Mouse (Mus musculus) heart, postnatal 0 days (tissue): ENCODE measurements at regions not wholly inside any gene's neighbourhood (a gene's known extent, or its start where the extent isn't known, plus 50 kb on each side); places are given as distances from the start of the nearest gene placed in this dataset.
"Not testable (repeated sequence)": the region's sequence is repeated elsewhere in the genome, so short reads cannot be mapped to it uniquely, and the experiment has no call there.

Experiments used
- ATAC-seq: fragments of 200-750 bp; cut with Nextera tagmentation; 2 replicates; pipeline ENCODE4 v1.8.0; 2017; ENCODE audit warnings: low read depth, moderate number of reproducible peaks, moderate library complexity; ENCODE audit not compliant: insufficient read depth
- DNase-seq: peaks from one replicate; pipeline ENCODE4 v3.0.0-alpha.2; 2016; ENCODE audit warnings: low spot score
- H3K27ac ChIP-seq: fragments of 300-500 bp; sonication (generic); 2 replicates; pipeline ENCODE4 v1.5.1; 2014; ENCODE audit warnings: low read depth, mild to moderate bottlenecking
- H3K27me3 ChIP-seq: fragments of 300-500 bp; sonication (generic); 2 replicates; pipeline ENCODE4 v1.6.1; 2014; ENCODE audit warnings: low read length, mixed read lengths; ENCODE audit not compliant: control insufficient read depth, insufficient read depth
- H3K36me3 ChIP-seq: fragments of 300-500 bp; sonication (generic); replicated peaks from 2 replicates; pipeline ENCODE4 v1.6.1; 2014; ENCODE audit warnings: low read length, mixed read lengths; ENCODE audit not compliant: control insufficient read depth, insufficient read depth
- H3K4me1 ChIP-seq: fragments of 300-500 bp; sonication (generic); 2 replicates; pipeline ENCODE4 v1.6.1; 2014; ENCODE audit warnings: antibody characterized with exemption; ENCODE audit not compliant: control insufficient read depth, insufficient read depth
- H3K4me2 ChIP-seq: fragments of 300-500 bp; sonication (generic); 2 replicates; pipeline ENCODE4 v1.6.1; 2014; ENCODE audit warnings: low read depth, mild to moderate bottlenecking, low read length, moderate library complexity
- H3K4me3 ChIP-seq: fragments of 300-500 bp; sonication (generic); 2 replicates; pipeline ENCODE4 v1.5.1; 2014; ENCODE audit warnings: low read depth, low read length
- H3K9ac ChIP-seq: fragments of 300-500 bp; sonication (generic); replicated peaks from 2 replicates; pipeline ENCODE4 v1.6.1; 2014; ENCODE audit warnings: low read depth, low read length, mixed read lengths
- H3K9me3 ChIP-seq: fragments of 300-500 bp; sonication (generic); replicated peaks from 2 replicates; pipeline ENCODE4 v1.6.1; 2016; ENCODE audit warnings: low read length; ENCODE audit not compliant: control insufficient read depth
- CTCF ChIP-seq: IDR thresholded peaks from 2 replicates; pipeline ENCODE4 v1.5.1; 2016; ENCODE audit warnings: antibody characterized with exemption, control low read depth, low read depth
- EP300 ChIP-seq: IDR thresholded peaks from 2 replicates; pipeline ENCODE4 v1.6.1; 2016; ENCODE audit warnings: antibody characterized with exemption, low read depth
- WGBS: fragments of 180-500 bp; shearing (Covaris S2); extraction: QIAGEN DNeasy Blood & Tissue Kit; methylation state at CpG from one replicate; pipeline ENCODE4 v1.1.7; 2014; 5-methylcytosine and 5-hydroxymethylcytosine counted together

- Histone ChIP-seq H3K27me3 (no peaks in the 10 kb centered on the region), H3K4me2 (no peak overlapping the region), H3K9me3 (no peaks in the 10 kb centered on the region), H3K4me3 (no peak overlapping the region), H3K27ac (no peak overlapping the region), H3K36me3 (no peaks in the 10 kb centered on the region), H3K9ac (no peak overlapping the region), H3K4me1 (no peaks in the 10 kb centered on the region)
- no peak for ATAC-seq
- 66% methylated on average over 3 of the region's 3 CpGs for WGBS
- no peak for TF ChIP-seq EP300
- no peak for TF ChIP-seq CTCF
- no peak for DNase-seq
These were observed 121.5 kb downstream of the Glrx3 start for GRCm38 (mm10) chr7:137558871-137559270.

- no peak for DNase-seq
- Histone ChIP-seq H3K4me1 (no peaks in the 10 kb centered on the region), H3K9ac (no peak overlapping the region), H3K4me2 (no peak overlapping the region), H3K9me3 (no peaks in the 10 kb centered on the region), H3K27ac (no peak overlapping the region), H3K4me3 (no peak overlapping the region), H3K36me3 (no peaks in the 10 kb centered on the region), H3K27me3 (no peaks in the 10 kb centered on the region)
- 64% methylated on average over 2 of the region's 2 CpGs for WGBS
- TF ChIP-seq EP300 (no peak), CTCF (no peak)
- no peak for ATAC-seq
These were observed 132.8 kb downstream of the Glrx3 start for GRCm38 (mm10) chr7:137570199-137570598.

GRCm38 (mm10) chr7:137575491-137575890, 138.1 kb downstream of the Glrx3 start:
- H3K9me3 ChIP-seq: no peaks in the 10 kb centered on the region
- H3K4me3 ChIP-seq: no peak overlapping the region
- no peaks in the 10 kb centered on the region for H3K36me3 ChIP-seq
- TF ChIP-seq EP300: no peak
- TF ChIP-seq CTCF: no peak
- H3K4me1 ChIP-seq: no peaks in the 10 kb centered on the region
- H3K9ac ChIP-seq: no peak overlapping the region
- 64% methylated on average over 3 of the region's 3 CpGs for WGBS
- H3K27me3 ChIP-seq: no peaks in the 10 kb centered on the region
- no peak overlapping the region for H3K27ac ChIP-seq
- no peak overlapping the region for H3K4me2 ChIP-seq
- no peak for DNase-seq
- ATAC-seq: no peak

GRCm38 (mm10) chr7:137576251-137576650, 138.8 kb downstream of the Glrx3 start:
- ATAC-seq: no peak
- Histone ChIP-seq H3K9me3 (no peaks in the 10 kb centered on the region), H3K4me1 (no peaks in the 10 kb centered on the region), H3K27ac (no peak overlapping the region), H3K4me2 (no peak overlapping the region), H3K36me3 (no peaks in the 10 kb centered on the region), H3K9ac (no peak overlapping the region), H3K4me3 (no peak overlapping the region), H3K27me3 (no peaks in the 10 kb centered on the region)
- no peak for DNase-seq
- TF ChIP-seq EP300: no peak
- no peak for TF ChIP-seq CTCF
- WGBS: 57% methylated on average over 6 of the region's 6 CpGs

GRCm38 (mm10) chr7:137583556-137583955, 146.1 kb downstream of the Glrx3 start:
- ATAC-seq: no peak
- WGBS: 76% methylated on average over 2 of the region's 2 CpGs

GRCm38 (mm10) chr7:137584916-137585315, 147.5 kb downstream of the Glrx3 start:
- H3K4me3 ChIP-seq, DNase-seq, H3K36me3 ChIP-seq, H3K9me3 ChIP-seq, ATAC-seq, H3K27ac ChIP-seq, H3K4me2 ChIP-seq, H3K27me3 ChIP-seq, H3K4me1 ChIP-seq, H3K9ac ChIP-seq: not testable (repeated sequence)
- 38% methylated on average over 4 of the region's 4 CpGs for WGBS

More at GRCm38 (mm10) chr7:137583556-137583955, 146.1 kb downstream of the Glrx3 start:
- no peaks in the 10 kb centered on the region for H3K36me3 ChIP-seq
- H3K27ac ChIP-seq: no peak overlapping the region
- no peaks in the 10 kb centered on the region for H3K9me3 ChIP-seq
- DNase-seq: no peak
- H3K4me1 ChIP-seq: no peaks in the 10 kb centered on the region
- H3K27me3 ChIP-seq: no peaks in the 10 kb centered on the region
- H3K4me2 ChIP-seq: no peak overlapping the region
- H3K4me3 ChIP-seq: no peak overlapping the region
- no peak overlapping the region for H3K9ac ChIP-seq
- TF ChIP-seq CTCF (no peak), EP300 (no peak)
